Mouse (Mus musculus) ES-Bruce4 (cell line): ENCODE measurements around the gene Agpat1.

Experiments
- CTCF ChIP-seq: IDR thresholded peaks from one replicate; pipeline ENCODE4 v1.8.1; 2011; ENCODE audit warnings: low read depth, low read length
- EP300 ChIP-seq: IDR thresholded peaks from 2 replicates; pipeline ENCODE4 v1.6.1; 2011; ENCODE audit warnings: low read depth, low read length; ENCODE audit not compliant: insufficient read depth

GRCm38 (mm10) chr17:34641945-34642344, 37.9 kb downstream of the Agpat1 start:
- TF ChIP-seq CTCF = no peak
- TF ChIP-seq EP300 = no peak
